Mouse (Mus musculus): ENCODE data around the gene Wdr45b.
A peak's percentile ranks its signal among the peaks of the same experiment; 100 is the strongest.
"Not testable (repeated sequence)": the region's sequence is repeated elsewhere in the genome, so short reads cannot be mapped to it uniquely, and the experiment has no call there.

The Wdr45b gene

DNA sequence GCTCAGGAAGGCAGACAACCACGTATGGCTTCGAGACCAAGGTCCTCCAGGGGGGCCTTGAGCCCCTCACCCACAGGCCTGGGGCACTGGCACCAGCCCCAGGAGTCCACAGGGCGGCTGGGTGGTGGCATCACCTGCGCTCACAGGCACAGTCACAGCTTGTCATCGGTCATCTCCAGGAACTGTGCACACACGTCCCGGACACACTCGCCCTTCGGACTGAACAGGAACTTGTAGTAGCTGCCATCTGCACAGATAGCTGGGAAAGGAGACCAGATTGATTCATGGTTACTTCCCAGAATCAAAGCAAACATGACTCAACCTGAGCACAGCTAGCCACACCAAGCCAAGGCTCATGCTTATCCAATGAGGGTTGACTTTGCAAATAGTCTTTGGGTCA lies 26.0 kb downstream of the Wdr45b start:
- DNase-seq (ENCODE audit: low read depth, low spot score), result no peak

GRCm38 (mm10) chr11:121326681-121327080 lies 27.6 kb downstream of the Wdr45b start:
- no peak for DNase-seq (ENCODE audit: low read depth, low spot score)

GRCm38 (mm10) chr11:121326034-121326433 lies 28.2 kb downstream of the Wdr45b start:
- DNase-seq (ENCODE audit: low read depth, low spot score), result no peak

DNA sequence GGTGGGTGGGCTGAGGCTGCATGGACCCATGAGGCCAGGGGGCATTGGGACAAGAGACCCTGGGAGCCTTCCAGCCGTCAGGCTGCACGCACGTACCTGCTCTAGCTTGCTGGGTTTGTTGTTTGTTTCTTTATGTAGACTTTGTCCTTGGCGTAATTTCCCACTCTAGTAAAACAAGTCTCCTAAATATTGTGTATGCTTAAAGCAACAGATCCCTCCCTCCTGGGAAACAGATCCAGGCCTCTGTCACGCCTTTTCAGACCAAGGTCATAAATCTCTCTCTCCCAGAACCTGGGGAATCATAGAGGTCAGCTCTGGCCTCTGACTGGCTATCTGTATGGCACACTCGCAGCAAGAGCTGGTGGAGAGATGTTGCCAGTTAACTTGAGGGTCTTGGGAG lies 46.5 kb downstream of the Wdr45b start:
- not testable (repeated sequence) for DNase-seq (ENCODE audit: low read depth, low spot score)

DNA sequence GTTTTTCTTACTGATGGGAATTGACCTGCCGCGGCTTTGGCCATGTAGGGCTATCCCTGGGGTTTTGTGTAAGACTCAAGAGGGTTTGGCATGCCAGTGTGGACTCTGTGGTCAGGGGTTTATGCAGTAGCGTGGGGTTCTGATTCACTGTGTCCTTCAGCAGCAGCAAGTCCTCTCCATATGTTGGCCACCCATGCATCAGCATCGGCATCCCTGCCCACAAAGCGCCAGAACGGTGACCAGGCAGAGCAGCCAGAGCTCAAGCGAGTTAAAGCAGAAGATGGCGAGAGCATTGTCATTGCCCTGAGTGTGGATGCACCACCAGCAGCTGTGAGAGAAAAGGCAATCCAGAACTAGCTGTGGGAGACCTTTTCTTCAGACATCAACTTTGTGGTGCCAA lies 47.6 kb downstream of the Wdr45b start:
- DNase-seq (ENCODE audit: low read depth, low spot score), result no peak

- DNase-seq (ENCODE audit: low read depth, low spot score), result peak; percentile 88
Observed at GRCm38 (mm10) chr11:121305371-121305770, 48.9 kb downstream of the Wdr45b start.

- no peak for DNase-seq (ENCODE audit: low read depth, low spot score)
Observed at GRCm38 (mm10) chr11:121300265-121300664, 54.0 kb downstream of the Wdr45b start.

DNA sequence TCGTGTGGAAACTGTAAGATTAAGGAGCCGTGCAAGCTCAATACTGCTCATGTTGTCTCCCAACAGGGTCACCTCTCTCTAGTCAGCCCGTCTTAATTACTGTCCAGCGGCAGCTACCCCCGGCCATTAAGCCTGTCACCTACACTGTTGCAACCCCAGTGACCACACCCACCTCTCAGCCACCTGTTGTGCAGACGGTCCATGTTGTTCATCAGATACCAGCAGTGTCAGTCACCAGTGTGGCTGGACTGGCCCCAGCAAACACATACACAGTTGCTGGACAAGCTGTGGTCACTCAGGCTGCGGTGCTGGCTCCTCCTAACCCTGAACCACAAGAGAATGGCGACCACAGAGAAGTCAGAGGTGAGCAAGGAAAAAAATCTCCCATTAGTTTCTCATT lies 55.8 kb downstream of the Wdr45b start:
- no peak for DNase-seq (ENCODE audit: low read depth, low spot score)

- DNase-seq (ENCODE audit: low read depth, low spot score), result no peak
Observed at GRCm38 (mm10) chr11:121294771-121295170, 59.5 kb downstream of the Wdr45b start.

GRCm38 (mm10) chr11:121289859-121290258 lies 64.4 kb downstream of the Wdr45b start:
- no peak for DNase-seq (ENCODE audit: low read depth, low spot score)

DNA sequence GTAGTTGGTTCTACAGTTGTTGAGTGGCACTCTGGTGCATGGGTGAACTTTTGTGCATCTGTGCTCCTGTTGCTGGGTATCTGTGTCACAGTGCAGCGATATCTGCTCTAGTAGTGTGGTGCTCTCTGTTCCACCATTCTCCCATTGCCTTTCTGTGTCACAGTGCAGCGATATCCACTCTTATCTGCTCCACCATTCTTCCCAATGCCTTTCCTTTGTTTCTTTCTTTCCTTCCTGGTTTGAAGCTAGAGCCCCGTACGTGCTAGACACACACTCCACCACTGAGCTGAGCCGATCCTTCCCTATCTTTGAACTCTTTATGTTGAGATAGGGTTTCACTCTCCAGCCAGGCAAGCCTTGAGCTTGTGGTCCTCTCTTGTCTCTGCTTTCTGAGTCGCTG lies 71.3 kb downstream of the Wdr45b start:
- no peak for DNase-seq (ENCODE audit: low read depth, low spot score)

GRCm38 (mm10) chr11:121278011-121278410 lies 76.2 kb downstream of the Wdr45b start:
- DNase-seq (ENCODE audit: low read depth, low spot score), result no peak

DNA sequence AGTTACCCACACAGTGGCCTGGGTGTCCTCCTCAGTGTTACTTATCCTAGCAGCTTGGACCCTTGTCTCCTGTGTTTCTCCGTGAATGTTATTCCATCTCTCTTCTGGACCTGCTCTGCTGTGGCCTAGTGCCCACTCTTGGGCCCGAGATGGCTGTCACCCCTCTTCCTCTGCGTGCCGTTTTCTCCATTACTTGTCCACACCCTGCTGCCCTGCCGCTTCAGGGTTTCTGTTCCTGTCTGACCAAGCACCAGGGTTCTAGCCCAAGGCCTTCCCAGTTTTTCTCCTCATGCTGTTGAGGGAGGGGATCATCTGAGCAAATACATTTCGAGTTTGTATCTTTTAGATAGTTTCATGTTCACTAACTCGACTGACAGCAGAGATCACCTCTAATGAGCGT lies 76.7 kb downstream of the Wdr45b start:
- DNase-seq (ENCODE audit: low read depth, low spot score), result no peak
